Mouse (Mus musculus) hindbrain, embryonic 12.5 days (tissue): ENCODE measurements around the gene Gata1. TPM values are rescaled to one million over a fixed set of nuclear protein-coding genes. Genes with fewer than 3 reads are reported as not detected.
"Not testable (repeated sequence)": the region's sequence is repeated elsewhere in the genome, so short reads cannot be mapped to it uniquely, and the experiment has no call there.

Source experiments
- ATAC-seq: fragments of 200-750 bp; cut with Nextera tagmentation; 2 replicates; pipeline ENCODE4 v1.8.0; 2017; ENCODE audit warnings: moderate TSS enrichment; ENCODE audit not compliant: low FRiP score
- H3K27ac ChIP-seq: fragments of 300-500 bp; sonication (generic); 2 replicates; pipeline ENCODE4 v1.5.1; 2016; ENCODE audit warnings: mild to moderate bottlenecking
- H3K27me3 ChIP-seq: fragments of 300-500 bp; sonication (generic); 2 replicates; pipeline ENCODE4 v1.6.1; 2016; ENCODE audit warnings: mild to moderate bottlenecking
- H3K36me3 ChIP-seq: fragments of 300-500 bp; sonication (generic); 2 replicates; pipeline ENCODE4 v1.6.1; 2016; ENCODE audit warnings: mild to moderate bottlenecking
- H3K4me1 ChIP-seq: fragments of 300-500 bp; sonication (generic); 2 replicates; pipeline ENCODE4 v1.6.1; 2016
- H3K4me2 ChIP-seq: fragments of 300-500 bp; sonication (generic); replicated peaks from 2 replicates; pipeline ENCODE4 v1.6.1; 2016; ENCODE audit warnings: mild to moderate bottlenecking
- H3K4me3 ChIP-seq: fragments of 300-500 bp; sonication (generic); 2 replicates; pipeline ENCODE4 v1.5.1; 2016; ENCODE audit warnings: mild to moderate bottlenecking
- H3K9ac ChIP-seq: fragments of 300-500 bp; sonication (generic); 2 replicates; pipeline ENCODE4 v1.6.1; 2016; ENCODE audit warnings: mild to moderate bottlenecking, moderate library complexity
- H3K9me3 ChIP-seq: fragments of 300-500 bp; sonication (generic); replicated peaks from 2 replicates; pipeline ENCODE4 v1.6.1; 2016; ENCODE audit warnings: mild to moderate bottlenecking
- WGBS: fragments of 180-500 bp; shearing (Covaris S2); methylation state at CpG from one replicate; pipeline ENCODE4 v1.1.7; 2016; 5-methylcytosine and 5-hydroxymethylcytosine counted together
- polyA plus RNA-seq: library from polyadenylated mRNA; unstranded; fragments of >200 nt; fragmentation: Nextera tagmentation; extraction: Ambion mirVana; gene quantifications from 2 replicates; pipeline ENCODE4 v1.2.1, GENCODE M21; 2016

Gata1 gene
- polyA plus RNA-seq, 1 experiment from 2014 or later = 1.5 TPM

DNA sequence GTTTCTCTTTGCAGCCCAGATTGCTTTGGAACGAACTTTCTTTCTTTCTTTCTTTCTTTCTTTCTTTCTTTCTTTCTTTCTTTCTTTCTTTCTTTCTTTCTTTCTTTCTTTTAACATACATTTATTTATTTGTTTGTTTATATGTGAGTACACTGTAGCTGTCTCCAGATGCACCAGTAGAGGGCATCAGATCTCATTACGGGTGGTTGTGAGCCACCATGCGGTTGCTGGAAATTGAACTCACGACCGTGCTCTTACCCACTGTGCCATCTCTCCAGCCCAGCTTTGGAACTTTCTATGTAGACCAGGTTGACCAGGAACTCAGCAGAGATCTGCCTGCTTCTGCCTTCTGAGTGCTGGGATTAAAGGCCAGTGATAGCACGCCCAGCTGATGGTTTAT is 59.9 kb downstream of the Gata1 start:
- WGBS = 71% methylated on average over 6 of the region's 6 CpGs
- not testable (repeated sequence) for H3K36me3 ChIP-seq, H3K9me3 ChIP-seq, H3K9ac ChIP-seq, H3K27ac ChIP-seq, ATAC-seq, H3K4me1 ChIP-seq, H3K4me2 ChIP-seq, H3K4me3 ChIP-seq
- H3K27me3 ChIP-seq = peaks cover 13% of the 10 kb centered on the region

DNA sequence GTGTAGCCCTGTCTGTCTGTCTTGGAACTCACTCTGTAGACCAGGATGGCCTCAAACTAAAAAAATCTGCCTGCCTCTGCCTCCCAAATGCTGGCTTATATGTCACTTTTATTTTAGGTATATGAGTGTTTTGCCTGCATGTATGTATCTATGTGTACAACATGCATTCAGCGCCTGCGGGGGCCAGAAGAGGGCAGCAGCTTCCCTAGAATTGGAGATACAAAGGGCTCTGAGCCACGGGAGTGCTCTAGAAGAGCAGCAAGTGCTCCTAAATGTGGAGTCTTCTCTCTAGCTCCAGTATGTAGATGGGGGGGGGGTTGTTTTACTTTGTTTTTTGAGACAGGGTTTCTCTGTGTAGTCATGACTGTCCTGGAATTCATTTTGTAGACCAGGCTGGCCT is 62.2 kb downstream of the Gata1 start:
- not testable (repeated sequence) for H3K4me2 ChIP-seq, H3K9ac ChIP-seq, H3K9me3 ChIP-seq, H3K36me3 ChIP-seq, H3K4me3 ChIP-seq, ATAC-seq, H3K27me3 ChIP-seq, H3K4me1 ChIP-seq, H3K27ac ChIP-seq
- WGBS = 25% methylated on average over 3 of the region's 3 CpGs

- 50% methylated on average over 6 of the region's 6 CpGs for WGBS
- H3K27ac ChIP-seq = no peak overlapping the region
- no peak overlapping the region for H3K9ac ChIP-seq
- H3K4me3 ChIP-seq = no peak overlapping the region
- H3K9me3 ChIP-seq = no peaks in the 10 kb centered on the region
- no peak overlapping the region for H3K4me2 ChIP-seq
- 0 out of 2 replicates have a peak, but pooled peaks cover 10% of the 10 kb centered on the region for H3K36me3 ChIP-seq
- no peaks in the 10 kb centered on the region for H3K27me3 ChIP-seq
- no peak; the same call in 1 of the 2 replicates for ATAC-seq
- H3K4me1 ChIP-seq = no peaks in the 10 kb centered on the region
These were observed 67.4 kb downstream of the Gata1 start for GRCm38 (mm10) chrX:7910473-7910872.

Other genes with a start within 250 kb of the Gata1 start
- gene Praf2, start 249.6 kb downstream of the Gata1 start, polyA plus RNA-seq = 86.0 and 88.5 TPM in 2 replicates
- 34.5 and 37.7 TPM in 2 replicates for gene Ccdc120, start 227.2 kb downstream of the Gata1 start, polyA plus RNA-seq
- 33.9 and 34.8 TPM in 2 replicates for gene Tfe3, start 215.5 kb downstream of the Gata1 start, polyA plus RNA-seq
- gene Gripap1, start 188.3 kb downstream of the Gata1 start, polyA plus RNA-seq = 72.5 and 79.2 TPM in 2 replicates
- 1.1 and 2.0 TPM in 2 replicates for gene Kcnd1, start 155.8 kb downstream of the Gata1 start, polyA plus RNA-seq
- 60.8 and 72.2 TPM in 2 replicates for gene Otud5, start 136.7 kb downstream of the Gata1 start, polyA plus RNA-seq
- gene Pim2, start 99.8 kb downstream of the Gata1 start, polyA plus RNA-seq = 9.5 and 10.0 TPM in 2 replicates
- gene Slc35a2, start 94.0 kb downstream of the Gata1 start, polyA plus RNA-seq = 35.1 and 40.1 TPM in 2 replicates
- 172 and 178 TPM in 2 replicates for gene Pqbp1, start 78.8 kb downstream of the Gata1 start, polyA plus RNA-seq
- gene Timm17b, start 78.7 kb downstream of the Gata1 start, polyA plus RNA-seq = 138 and 144 TPM in 2 replicates
- not detected in 2 replicates for gene Gm10491, start 70.2 kb downstream of the Gata1 start, polyA plus RNA-seq
- gene Gm10490, start 68.5 kb downstream of the Gata1 start, polyA plus RNA-seq = not detected in 2 replicates
- gene Pcsk1n, start 58.2 kb downstream of the Gata1 start, polyA plus RNA-seq = 102 and 111 TPM in 2 replicates
- not detected in 2 replicates for gene Eras, start 49.5 kb downstream of the Gata1 start, polyA plus RNA-seq
- gene Hdac6, start 30.2 kb downstream of the Gata1 start, polyA plus RNA-seq = 68.2 and 68.5 TPM in 2 replicates
- gene Glod5, start 40.4 kb upstream of the Gata1 start, polyA plus RNA-seq = not detected in 2 replicates
- gene Suv39h1, start 96.7 kb upstream of the Gata1 start, polyA plus RNA-seq = 58.6 and 60.2 TPM in 2 replicates
- gene Was, start 112.4 kb upstream of the Gata1 start, polyA plus RNA-seq = 0.21 TPM in 1 of 2 replicates, not detected in the other
- 40.5 and 42.6 TPM in 2 replicates for gene Wdr13, start 154.8 kb upstream of the Gata1 start, polyA plus RNA-seq
- 401 and 433 TPM in 2 replicates for gene Rbm3, start 167.8 kb upstream of the Gata1 start, polyA plus RNA-seq
- 16.4 and 16.7 TPM in 2 replicates for gene Tbc1d25, start 198.1 kb upstream of the Gata1 start, polyA plus RNA-seq
- gene Ebp, start 215.4 kb upstream of the Gata1 start, polyA plus RNA-seq = 30.7 and 32.3 TPM in 2 replicates
- 28.2 and 31.7 TPM in 2 replicates for gene Porcn, start 228.5 kb upstream of the Gata1 start, polyA plus RNA-seq